Mouse (Mus musculus): ENCODE measurements around the gene Celf1.
A peak's percentile ranks its signal among the peaks of the same experiment; 100 is the strongest.
"Not testable (repeated sequence)": the region's sequence is repeated elsewhere in the genome, so short reads cannot be mapped to it uniquely, and the experiment has no call there.

Gene Celf1

GRCm38 (mm10) chr2:90940233-90941229 is at the start of gene Celf1:
Gene Celf1, plus strand, starts transcription at chr2:90940382.
- peak; percentile 67 for DNase-seq (ENCODE audit: low spot score)

GRCm38 (mm10) chr2:90893673-90894298 is 46.4 kb upstream of the Celf1 start:
- DNase-seq (ENCODE audit: low spot score), result no peak

GRCm38 (mm10) chr2:90894299-90894677 is 45.9 kb upstream of the Celf1 start:
- not testable (repeated sequence) for DNase-seq (ENCODE audit: low spot score)

- DNase-seq (ENCODE audit: low spot score), result no peak
Observed at GRCm38 (mm10) chr2:90903398-90903797, 36.8 kb upstream of the Celf1 start.

- peak; percentile 82 for DNase-seq (ENCODE audit: low spot score)
Observed at GRCm38 (mm10) chr2:90904076-90904855, 35.9 kb upstream of the Celf1 start, which contains the start of the genes Kbtbd4 and Ndufs3. Gene Kbtbd4, plus strand, starts transcription at chr2:90904740. Gene Ndufs3, minus strand, starts transcription at chr2:90904827.

- DNase-seq (ENCODE audit: low spot score), result no peak
Observed at GRCm38 (mm10) chr2:90904856-90905224, 35.3 kb upstream of the Celf1 start.

- no peak for DNase-seq (ENCODE audit: low spot score)
Observed at GRCm38 (mm10) chr2:90906721-90907120, 33.5 kb upstream of the Celf1 start.

GRCm38 (mm10) chr2:90910861-90911260 is 29.3 kb upstream of the Celf1 start:
- no peak for DNase-seq (ENCODE audit: low spot score)

- no peak for DNase-seq (ENCODE audit: low spot score)
Observed at GRCm38 (mm10) chr2:90911668-90912067, 28.5 kb upstream of the Celf1 start.

- DNase-seq (ENCODE audit: low spot score), result no peak
Observed at GRCm38 (mm10) chr2:90913671-90914070, 26.5 kb upstream of the Celf1 start.

- no peak for DNase-seq (ENCODE audit: low spot score)
Observed at GRCm38 (mm10) chr2:90915516-90915915, 24.7 kb upstream of the Celf1 start.

GRCm38 (mm10) chr2:90916560-90917232 is 23.5 kb upstream of the Celf1 start:
- no peak for DNase-seq (ENCODE audit: low spot score)

- DNase-seq (ENCODE audit: low spot score), result peak; percentile 62
Observed at GRCm38 (mm10) chr2:90917233-90917998, 22.8 kb upstream of the Celf1 start.

- DNase-seq (ENCODE audit: low spot score), result no peak
Observed at GRCm38 (mm10) chr2:90917999-90918698, 22.0 kb upstream of the Celf1 start.

- DNase-seq (ENCODE audit: low spot score), result no peak
Observed at GRCm38 (mm10) chr2:90921178-90921577, 19.0 kb upstream of the Celf1 start.

GRCm38 (mm10) chr2:90922636-90923035 is 17.5 kb upstream of the Celf1 start:
- DNase-seq (ENCODE audit: low spot score), result no peak

GRCm38 (mm10) chr2:90928566-90928965 is 11.6 kb upstream of the Celf1 start:
- no peak for DNase-seq (ENCODE audit: low spot score)

- DNase-seq (ENCODE audit: low spot score), result no peak
Observed at GRCm38 (mm10) chr2:90931829-90932228, 8.4 kb upstream of the Celf1 start.

GRCm38 (mm10) chr2:90932273-90932672 is 7.9 kb upstream of the Celf1 start:
- DNase-seq (ENCODE audit: low spot score), result no peak

- no peak for DNase-seq (ENCODE audit: low spot score)
Observed at GRCm38 (mm10) chr2:90938362-90938761, 1.8 kb upstream of the Celf1 start.
